Mouse (Mus musculus) gastrocnemius, adult 8-10 months (tissue): Measurements from ENCODE around the gene Ccnt2. TPM values are rescaled to one million over a fixed set of nuclear protein-coding genes. Genes with fewer than 3 reads are reported as not detected.
"Not testable (repeated sequence)": the region's sequence is repeated elsewhere in the genome, so short reads cannot be mapped to it uniquely, and the experiment has no call there.

Source experiments
- DNase-seq, 2 experiments: peaks; one replicate each; pipeline ENCODE4 v3.0.0; 2022; ENCODE audit warnings: low spot score in 2 of 2
- total RNA-seq, 4 experiments: library from RNA; stranded (reverse); gene quantifications; 2 replicates each; pipeline ENCODE4 v1.2.4; 2022

Ccnt2 gene
- total RNA-seq, result 10 to 100 TPM; 17.4 to 19.4 (median 19.1) TPM

DNA sequence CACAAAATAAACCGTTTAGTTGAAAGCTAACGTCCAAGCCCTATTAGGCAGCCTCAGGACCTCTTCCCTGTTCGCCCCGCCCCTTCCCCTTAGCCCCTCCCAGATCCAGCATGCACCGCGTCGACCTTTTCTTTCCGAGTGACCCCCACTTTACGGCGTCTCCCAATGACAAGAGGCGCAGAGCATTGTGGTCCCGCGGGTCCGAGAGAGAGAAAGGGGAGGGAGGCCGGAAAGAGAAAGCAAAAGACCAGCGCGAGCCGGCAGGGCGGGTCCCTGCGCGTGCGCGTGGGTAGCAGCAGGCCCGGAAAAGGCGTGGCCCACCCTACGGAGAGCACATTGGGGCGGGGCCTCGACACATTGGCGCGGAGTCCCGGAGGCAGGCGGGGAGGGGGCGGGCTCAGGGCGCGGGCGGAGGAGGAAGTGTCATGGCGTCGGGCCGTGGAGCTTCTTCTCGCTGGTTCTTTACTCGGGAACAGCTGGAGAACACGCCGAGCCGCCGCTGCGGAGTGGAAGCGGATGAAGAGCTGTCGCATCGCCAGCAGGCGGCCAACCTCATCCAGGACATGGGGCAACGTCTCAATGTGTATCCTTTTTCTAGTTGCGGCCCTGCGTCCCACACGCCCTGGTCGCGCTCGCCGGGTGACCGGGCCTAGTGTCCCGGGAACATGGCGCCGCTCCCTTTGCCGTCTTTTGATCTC is at the start of gene Ccnt2:
Gene Ccnt2, plus strand, starts transcription at position 362 of the 698 bp plus-strand sequence.
- DNase-seq, result peak; percentile 98 to 99

DNA sequence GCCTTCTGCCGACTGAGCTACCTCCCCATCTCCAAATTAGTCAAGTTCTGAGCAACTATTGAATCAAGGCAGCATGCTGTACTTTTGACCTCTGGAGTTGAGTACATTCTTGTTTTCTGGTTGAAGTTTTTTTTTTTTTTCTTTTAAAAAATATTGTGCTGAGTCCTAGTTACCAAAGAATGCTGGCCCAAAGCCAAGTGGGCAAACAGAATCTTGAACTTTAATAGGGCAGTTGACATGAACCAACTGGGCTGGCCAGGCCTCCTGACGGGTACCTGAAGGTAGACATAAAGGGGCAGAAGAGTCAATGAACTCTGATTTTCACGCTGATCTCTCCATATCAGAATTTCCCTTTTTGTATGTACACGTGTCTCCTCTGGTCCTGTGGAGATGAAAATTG is 44.9 kb upstream of the Ccnt2 start, which contains the start of gene Acmsd:
Gene Acmsd, plus strand, starts transcription at position 318 of the 400 bp plus-strand sequence.
- no peak for DNase-seq

DNA sequence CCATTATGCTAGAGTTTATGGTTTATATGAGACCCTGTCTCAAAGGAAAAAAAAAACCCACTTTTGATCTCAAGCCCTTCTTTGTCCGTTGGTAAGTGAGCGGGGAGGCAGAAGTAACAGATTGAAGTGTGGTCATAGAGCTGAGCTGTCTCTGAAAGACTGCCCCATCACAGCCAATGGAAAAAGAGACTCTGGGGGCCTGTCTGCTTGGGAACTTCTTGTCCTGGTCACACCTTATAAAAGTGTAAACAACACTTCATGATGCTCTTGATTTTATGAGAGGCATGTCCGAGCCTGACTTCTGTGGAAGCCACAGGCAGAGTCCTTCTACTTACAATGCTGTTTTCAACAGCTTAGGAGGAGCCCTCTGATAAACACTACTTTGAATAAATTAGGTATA is 42.9 kb upstream of the Ccnt2 start:
- no peak for DNase-seq

DNA sequence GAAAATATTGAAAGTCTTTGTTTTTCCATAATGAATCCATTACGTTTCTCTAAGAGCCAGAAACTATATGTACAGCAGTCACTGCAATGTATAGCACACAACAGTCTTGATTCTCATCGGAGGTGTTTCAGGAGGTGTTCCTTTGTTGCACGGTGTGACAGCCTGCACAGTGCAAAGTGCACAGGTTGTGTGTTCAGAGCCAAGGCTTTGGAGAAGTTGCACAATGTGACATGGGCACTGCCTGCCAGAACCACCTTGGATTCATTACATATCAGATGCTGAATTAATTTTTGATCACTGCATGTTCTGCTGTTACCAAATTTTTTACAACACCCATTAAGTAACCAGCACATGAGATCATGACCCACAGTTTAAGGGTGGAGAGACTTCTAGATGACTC is 41.5 kb upstream of the Ccnt2 start:
- no peak for DNase-seq

DNA sequence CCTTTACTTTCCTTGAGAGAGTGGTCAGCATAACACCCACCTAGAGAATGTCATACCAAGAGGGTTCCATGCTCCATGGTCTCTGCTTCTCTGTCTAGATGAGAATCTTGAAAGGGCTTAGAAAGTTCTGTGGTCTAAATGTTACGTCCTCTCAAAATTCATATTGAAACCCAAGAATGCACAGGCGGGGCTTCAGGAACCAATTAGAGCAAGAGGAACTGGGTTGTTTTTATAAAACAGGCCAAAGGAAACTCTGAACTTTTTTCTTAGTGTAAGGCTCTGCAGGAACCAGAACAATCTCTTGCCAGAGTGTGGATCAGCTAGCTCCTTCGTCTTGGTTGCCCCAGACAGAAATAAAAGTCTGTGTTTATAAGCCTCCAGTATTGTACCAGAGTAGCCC is 41.1 kb upstream of the Ccnt2 start:
- no peak for DNase-seq

DNA sequence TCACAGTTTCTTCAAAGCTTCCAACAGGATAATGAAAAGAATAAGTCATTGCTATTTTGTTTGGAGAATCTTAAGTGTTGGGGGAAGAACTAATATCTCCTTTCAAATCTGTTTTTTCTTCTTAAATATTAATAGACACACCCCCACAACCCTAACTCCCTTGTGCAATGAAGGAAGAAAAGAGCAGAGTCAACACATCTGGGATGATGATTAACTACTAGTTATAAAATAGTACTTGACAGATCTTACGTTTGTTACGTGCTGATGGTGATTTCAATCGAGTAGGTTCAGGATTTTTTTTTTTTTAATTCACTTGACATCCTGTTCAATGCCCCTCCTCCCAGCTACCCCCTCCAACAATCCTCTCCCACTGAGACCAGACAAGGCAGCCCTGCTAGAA is 38.6 kb upstream of the Ccnt2 start:
- DNase-seq, result no peak

DNA sequence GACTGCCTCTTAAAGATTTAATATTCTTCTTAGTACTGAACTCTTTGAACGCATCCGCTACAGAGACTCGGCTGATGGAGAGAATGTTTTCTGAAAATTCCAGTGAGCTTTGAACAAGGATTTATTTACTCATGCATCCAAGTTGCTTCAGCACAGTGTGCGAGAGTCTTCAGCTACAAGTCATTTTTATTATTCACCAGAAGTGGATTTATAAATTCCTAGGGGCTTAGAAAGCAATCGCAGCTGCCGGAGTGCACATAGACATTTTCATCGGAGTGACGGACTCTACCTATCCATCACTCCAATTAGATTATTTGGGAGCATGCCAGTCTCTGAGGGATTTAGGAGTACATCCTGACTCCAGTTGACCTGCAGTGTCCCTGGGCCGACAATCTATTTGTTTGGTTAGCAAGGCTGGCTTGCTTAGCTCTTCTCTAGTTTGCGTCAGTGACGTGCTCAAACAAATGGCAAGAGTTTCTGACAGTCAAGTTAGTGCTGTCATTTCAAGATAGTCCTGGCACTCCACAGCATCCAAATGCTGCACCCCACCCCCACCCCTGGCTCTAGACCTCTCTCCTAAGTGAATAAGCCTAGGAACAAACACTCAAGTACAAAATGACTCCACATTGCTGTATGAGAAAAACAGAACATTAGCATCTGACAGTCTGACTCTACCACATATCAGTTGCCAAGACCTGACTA is 23.4 kb upstream of the Ccnt2 start:
- DNase-seq, result no peak

DNA sequence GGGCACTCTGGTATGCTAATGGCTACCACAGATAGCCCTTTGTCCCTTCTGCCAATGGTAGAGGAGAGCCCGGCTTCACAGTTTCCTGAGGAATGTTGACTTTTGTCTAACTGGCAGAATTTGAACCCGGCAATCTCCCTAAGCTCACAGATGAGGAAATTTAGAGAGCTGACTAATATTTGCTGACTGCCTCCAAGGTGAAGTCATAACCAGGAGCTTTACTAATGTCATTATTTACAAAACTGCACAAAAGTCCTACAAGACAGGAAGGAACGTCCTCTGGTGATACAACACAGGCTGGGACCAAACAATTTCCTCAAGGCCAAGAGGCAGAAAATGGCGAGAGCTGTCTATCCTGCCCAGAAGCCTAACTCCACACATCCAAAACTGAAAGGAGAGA is 18.2 kb upstream of the Ccnt2 start:
- no peak for DNase-seq

DNA sequence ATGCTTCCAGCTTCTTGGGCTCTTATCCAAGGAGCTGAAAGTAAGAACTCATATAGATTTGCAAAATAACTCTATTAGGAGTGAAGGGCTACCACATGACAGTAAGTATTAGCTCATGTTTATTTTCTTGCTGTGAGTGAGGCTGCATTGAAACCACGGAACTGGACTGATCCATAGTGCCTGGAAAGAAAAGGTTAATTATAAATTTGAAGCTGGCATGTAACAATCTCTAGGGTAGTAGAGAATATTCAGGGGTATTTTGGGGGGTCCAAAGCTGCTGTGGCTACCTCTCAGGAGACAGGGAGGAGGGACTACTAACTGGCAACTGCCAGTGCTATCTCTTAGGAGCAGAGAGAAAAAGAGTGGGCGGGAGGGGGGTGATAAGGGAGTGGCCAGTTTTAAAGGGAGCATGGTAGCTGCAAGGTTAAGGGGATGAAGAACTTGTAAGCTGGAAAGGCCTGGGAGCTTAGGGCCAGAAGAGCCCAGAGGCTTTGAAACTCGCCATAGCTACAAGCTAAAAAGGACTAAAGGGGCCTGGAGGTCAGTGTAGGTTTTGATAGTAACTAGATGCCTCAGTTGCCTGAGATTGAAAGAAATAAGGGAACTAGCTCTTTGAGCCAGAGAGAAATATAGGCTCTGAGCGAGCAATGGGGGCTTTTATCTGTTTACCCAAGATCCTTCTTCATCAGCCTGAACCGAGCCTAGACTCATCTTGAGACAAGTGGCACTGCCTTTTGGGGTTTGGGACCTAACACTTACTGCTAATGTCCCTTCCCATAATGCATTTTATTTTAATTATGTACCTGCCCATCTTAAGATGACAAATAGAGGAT is 17.4 kb upstream of the Ccnt2 start:
- DNase-seq, result no peak

DNA sequence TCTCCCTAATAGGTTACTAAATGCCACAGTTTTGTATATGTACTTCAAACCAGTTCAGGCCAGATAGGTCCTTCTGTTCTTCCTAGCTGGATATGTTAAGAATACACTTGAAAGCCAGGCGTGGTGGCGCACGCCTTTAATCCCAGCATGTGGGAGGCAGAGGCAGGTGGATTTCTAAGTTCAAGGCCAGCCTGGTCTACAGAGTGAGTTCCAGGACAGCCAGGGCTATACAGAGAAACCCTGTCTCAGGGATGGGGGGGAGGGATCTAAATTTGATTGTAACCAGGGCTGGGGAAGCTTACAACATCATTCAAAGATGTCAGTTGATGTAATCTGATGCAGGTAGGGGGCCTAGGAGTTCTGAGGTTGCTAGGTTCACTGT is 16.8 kb upstream of the Ccnt2 start:
- not testable (repeated sequence) for DNase-seq

DNA sequence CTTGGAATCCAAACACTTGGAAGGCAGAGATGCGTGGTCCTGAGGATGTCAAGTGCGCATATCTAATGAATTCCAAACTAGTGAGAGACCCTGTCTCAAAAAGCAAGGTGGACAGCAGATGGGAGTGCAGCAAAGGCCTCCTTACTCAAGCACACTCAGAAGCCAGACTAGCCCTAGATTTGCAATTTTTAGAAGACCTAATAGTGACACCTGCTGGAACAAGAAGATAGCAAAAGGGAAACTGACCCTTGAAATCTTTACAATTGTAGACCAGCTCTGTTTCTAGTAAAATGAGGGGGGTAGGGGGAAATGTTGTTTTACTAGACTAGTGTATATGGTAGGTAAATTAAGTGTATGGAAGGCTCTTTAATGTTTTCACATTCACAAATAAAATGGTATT is 8.5 kb upstream of the Ccnt2 start:
- DNase-seq, result no peak

DNA sequence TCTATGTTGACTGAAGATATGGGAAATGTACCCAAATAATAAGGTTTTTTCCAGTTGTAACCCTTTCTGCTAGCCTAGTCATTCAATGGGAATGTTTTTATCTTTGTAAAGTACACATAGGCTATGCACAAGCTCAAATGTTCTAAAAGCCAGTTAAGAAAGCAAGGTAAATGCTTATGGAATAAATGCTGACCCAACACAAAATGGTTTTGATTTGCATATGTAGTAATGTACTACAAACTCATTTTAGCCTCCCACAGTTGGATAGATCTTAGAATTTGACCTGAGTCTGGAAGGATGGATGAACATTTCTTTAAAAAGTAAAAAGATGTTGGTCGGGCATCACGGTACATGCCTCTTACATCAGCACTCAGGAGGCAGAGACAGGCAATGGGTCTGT is 7.2 kb upstream of the Ccnt2 start:
- DNase-seq, result no peak

DNA sequence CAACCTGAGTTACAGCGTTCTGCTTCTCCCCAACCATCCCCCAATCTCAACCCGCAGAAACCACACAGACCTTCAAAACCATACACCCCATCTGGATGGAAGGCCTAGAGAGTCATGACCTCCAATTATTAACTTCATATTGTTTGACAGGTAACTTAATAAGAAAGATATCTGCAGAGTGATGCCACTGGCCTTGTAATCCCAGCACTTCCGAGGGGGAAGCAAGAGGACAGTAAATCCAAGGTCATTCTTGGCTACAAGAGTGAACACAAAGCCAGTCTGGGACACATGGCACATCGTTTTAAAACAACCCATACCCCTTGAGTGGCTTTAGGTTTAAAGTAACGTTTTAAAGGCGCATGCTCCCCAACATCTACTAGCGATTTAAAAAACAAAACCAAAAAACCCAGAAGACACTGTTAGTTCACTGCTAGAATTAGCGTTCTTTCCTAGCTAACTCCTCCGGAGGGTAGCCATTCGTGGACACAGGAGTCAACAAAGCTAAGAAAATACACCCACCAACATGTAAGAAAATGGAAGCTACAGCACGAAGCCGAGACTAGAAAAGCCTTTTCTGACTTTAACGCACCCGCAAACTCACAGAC is 664 bp upstream of the Ccnt2 start:
- no peak for DNase-seq

DNA sequence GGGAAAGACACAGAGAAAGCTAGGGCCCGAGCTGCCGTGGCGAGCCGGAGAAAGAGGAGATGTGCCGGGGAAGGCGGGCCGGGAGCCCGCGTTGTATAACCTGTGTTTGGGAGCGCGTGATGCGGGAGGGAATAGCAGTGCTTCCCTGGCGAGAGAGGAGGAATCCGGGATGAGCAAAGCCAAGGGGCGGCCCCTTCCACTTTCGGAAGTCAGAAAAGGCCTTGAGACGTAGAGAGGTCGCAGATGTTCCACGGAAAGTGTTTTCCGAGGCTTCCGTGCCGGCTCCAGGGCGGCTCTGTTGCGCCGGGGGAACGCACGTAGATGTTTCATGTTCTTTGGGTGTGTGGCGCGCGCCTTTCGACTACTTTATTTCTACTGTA is 527 bp downstream of the Ccnt2 start:
- DNase-seq, result peak; percentile 61 to 70

DNA sequence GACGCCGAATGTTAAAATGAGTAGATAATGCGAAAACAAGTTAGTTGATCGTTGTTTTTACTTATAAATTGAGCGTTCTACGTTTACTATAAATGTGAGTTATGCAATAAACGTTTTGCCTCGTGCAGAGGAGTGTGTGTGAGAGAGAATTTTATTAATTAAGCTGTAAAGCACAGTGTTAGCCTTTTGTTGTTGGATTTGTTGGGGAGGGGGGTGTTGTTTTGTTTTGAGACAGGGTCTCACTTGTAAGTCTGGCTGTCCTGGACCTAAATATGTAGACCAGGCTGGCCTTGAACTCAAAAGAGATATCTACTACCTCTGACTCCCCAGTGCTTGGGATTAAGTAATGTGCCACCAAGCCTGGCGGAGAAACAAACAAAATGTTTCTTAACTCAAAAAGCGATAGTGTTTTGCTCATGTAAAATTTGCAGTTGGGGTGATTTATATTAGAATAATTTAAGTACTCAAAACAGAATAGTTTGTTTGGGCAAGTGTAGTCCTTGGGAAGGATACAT is 1.3 kb downstream of the Ccnt2 start:
- no peak for DNase-seq

DNA sequence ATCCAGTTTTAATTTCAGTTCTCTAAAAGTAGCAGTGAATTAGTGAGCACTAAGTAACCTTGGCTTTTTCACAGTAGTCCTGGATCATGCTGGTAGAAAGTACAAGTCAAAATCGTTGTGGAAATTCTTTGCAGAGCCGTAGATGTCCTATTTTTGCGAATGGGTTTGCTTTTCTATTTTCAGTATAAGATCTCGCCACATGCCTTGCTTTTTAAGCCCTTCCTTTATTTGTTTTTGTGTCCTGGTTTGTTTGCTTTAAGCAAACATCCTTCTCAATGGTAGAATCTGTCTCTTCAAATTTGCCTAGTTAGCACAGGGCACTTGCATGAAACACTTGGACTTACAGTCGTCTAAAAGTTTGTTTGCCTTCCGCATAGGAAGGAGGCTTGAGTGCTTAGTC is 2.3 kb downstream of the Ccnt2 start:
- no peak for DNase-seq

DNA sequence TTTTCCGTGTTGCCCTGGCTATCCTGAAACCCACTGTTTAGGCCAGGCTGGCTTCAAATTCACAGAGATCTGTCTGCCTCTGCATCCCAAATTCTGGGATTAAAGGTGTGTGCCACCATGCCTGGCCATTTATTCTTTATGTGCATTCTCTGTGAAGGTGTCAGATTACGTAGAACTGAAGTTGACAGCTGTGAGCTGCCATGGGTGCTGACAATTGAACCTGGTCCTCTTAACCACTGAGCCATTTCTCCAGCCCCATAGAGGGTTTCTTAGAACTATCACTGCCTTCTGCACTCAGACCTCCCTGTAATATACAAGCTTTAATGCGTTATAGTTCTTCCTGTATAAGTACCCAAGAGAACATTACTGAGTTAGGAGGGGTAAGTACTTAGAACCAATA is 4.6 kb downstream of the Ccnt2 start:
- no peak for DNase-seq

DNA sequence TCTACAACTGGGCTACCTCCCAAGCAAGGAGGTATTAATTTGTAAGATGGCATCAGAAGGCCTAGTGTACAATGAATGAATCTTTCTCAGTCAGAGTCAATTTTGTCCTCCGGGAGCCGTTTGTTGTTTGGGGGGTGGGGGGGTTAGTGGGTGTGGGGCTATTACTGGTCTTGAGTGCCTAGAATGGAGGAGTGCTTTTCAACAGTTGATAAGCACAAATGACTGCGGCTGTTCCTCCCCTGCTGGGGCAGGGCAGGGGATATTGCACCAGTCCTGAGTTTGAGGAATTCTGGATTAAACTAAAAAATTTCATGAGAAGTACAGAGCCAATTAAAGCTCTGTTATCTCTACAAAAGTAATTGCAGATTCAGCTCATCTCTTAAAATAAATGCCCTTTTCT is 6.2 kb downstream of the Ccnt2 start:
- no peak for DNase-seq

DNA sequence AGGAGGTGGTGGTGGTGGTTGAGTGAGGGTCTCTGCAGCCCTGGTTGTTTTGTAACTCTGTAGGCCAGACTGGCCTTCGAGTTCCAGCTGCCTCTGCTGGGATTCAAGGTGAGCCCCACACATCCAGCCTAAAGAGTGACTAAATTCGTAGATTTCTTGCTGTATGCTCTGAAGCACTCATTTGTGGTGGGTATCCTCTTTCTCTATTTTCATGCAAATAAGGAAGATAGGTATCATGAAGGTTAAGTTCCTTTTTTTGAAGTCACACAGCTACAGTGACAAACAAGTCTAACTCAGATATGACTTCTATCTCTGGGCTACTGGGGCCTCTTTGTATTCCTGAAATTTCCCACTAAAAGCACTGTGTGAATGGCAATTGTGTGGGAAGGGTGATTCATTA is 6.9 kb downstream of the Ccnt2 start:
- no peak for DNase-seq

DNA sequence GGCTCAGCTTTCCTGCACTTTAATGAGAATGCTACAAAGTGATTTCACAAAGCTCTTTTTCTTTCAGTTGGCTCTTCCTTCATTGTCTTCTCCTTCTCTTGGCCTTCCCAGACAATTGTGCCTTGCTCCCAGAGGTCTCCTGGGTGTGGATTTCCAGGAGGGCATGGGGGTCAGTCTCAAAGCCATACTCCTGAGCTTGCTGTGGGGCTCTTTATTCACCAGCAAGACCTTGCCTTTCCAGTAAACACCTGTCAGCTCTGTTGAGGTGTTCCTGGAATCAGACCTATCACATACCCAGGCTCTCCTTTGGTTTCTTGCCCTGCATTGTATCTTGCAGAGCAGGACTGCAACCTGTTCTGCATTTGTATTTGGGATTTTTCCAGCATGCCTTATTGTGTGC is 9.9 kb downstream of the Ccnt2 start:
- DNase-seq, result no peak

DNA sequence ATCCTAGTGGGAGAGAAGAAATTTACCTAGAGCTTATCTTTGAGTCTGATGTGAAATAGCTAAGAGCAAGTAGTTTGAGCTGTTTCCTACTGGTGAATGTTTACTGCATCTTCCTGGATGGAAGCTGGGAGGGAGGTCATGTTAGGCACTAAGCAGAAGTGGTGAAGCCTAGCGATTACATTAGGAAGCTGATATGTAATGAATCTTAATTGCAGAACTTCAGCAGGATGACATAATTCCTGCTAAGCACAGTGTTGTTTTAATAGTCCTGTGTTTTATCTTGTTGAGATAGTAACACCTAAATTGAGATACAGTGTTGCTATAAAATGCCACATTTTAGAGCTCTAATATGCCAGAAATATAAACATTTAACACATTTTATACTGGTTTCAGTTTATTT is 11.9 kb downstream of the Ccnt2 start:
- no peak for DNase-seq

DNA sequence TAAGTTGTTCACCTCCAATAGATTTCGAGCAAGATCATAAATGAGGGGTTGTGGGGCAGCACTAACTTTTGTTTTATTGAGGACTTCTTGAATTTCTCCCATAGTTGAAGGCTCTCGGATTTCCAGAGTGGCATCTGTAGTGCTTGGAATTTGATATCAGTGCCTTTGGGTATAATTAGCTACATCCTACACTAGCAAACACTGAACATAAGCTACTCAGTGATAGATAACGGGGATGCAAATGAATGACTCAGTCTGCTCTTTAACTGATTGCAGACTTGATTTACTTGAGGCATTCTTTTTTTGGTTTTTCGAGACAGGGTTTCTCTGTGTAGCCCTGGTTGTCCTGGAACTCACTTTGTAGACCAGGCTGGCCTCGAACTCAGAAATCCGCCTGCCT is 15.0 kb downstream of the Ccnt2 start:
- DNase-seq, result no peak
